Mouse (Mus musculus) urinary bladder, adult 2 months (tissue): ENCODE measurements around the gene Cmtm7. TPM values are rescaled to one million over a fixed set of nuclear protein-coding genes. Genes with fewer than 3 reads are reported as not detected.

Experiments used
- DNase-seq: peaks from one replicate; pipeline ENCODE4 v3.0.0; 2022; ENCODE audit warnings: low spot score
- polyA plus RNA-seq: library from polyadenylated mRNA; depleted of rRNA; stranded (reverse); fragments of >200 nt; gene quantifications from 2 replicates; pipeline ENCODE4 v1.2.3, GENCODE M21; 2012; rRNA removed

Cmtm7 gene
- 51.0 and 56.9 TPM in 2 replicates for polyA plus RNA-seq

DNA sequence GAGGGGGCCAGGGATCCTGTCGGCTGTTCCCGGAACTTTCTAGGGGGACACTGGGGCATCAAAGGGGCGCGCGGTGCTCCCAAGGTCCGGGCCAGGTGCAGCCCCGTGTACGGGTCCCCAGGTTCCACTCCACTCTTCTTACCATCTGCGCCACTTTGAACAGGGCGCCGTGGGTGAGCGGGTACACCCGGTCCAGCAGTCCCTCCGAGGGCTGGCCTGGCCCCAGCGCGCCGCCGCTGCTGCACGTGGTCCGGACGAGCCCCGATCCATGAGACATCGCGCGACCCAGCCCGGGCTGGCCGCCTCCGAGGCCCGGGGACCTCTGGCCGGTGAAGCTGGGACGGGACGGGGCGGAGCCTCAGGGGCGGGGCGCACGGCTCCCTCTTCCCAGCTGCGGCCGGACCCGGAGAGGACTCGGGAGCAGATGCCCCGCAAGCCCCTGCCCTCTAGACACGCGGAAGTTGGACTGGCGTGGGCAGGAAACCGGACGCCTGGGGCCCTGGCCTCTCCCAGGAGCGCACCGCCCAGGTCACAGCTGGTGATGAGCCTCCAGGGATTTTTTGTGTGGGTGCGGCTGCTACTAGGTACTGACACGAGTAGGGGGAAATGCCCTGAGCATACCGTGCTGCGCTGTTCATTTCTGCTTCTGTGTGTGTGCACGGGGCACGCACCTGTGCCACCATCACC is at the start of gene Cmtm7:
Gene Cmtm7, minus strand, starts transcription at position 331 of the 687 bp plus-strand sequence.
- DNase-seq = peak; percentile 45

- DNase-seq = no peak
Measured at GRCm38 (mm10) chr9:114830351-114830750, 48.7 kb upstream of the Cmtm7 start.

DNA sequence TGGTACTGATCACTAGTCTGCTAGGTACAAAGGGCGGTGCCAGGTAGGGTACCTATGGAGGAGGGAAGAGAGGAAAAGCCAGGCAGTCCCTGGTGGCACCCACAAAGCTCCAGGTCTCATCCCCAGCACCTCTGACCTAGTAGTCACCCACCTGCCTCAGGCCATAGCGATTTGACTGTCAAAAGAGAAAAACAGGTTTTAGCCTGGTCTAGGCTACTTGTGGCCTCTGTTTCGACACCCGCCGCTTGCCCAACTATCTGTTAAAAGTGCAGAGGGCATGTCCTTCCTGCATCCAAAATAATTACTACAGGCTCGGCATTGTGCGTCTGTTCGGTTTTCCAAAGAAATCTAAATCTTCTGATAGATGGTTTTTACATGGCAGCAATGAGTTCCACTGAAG is 48.0 kb upstream of the Cmtm7 start:
- no peak for DNase-seq

DNA sequence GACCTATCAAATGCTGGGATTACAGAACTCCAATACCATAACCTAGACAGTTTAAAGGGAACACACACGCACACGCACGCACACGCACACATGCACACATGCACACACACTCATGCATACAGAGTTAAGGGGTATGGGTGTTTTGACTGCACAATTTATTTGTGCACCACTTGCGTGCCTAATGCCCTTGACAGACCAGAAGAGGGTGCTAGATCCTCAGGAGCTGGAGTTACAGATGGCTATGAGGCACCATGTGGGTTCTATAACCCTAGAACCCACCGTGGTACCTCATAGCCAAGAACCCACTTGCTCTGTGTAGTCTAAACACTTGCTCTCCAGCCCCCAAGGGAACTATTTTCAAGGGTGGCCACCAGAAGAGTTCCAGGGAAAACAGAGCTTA is 46.7 kb upstream of the Cmtm7 start:
- no peak for DNase-seq

GRCm38 (mm10) chr9:114827242-114827852 is 45.7 kb upstream of the Cmtm7 start:
- DNase-seq = no peak

DNA sequence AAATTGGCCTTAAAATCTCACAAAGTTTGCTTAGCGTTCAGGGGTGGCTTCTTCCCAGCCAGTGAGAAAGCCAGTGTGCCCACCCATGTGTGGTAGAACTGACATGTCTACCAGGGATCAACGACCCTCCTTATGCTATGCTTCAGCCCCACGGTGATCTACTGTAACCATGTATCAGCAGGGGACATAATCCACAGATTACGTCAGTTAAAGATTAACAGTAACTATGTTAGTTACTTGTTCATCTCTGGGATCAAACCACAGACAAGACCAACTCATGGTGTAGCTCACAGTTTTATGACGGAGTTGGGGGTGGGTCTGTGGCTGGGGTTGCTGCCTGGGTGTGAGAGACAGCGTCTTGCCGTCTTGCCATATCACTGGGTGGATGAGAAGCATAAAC is 42.5 kb upstream of the Cmtm7 start:
- no peak for DNase-seq

GRCm38 (mm10) chr9:114821548-114822289 is 40.1 kb upstream of the Cmtm7 start:
- DNase-seq = no peak

DNA sequence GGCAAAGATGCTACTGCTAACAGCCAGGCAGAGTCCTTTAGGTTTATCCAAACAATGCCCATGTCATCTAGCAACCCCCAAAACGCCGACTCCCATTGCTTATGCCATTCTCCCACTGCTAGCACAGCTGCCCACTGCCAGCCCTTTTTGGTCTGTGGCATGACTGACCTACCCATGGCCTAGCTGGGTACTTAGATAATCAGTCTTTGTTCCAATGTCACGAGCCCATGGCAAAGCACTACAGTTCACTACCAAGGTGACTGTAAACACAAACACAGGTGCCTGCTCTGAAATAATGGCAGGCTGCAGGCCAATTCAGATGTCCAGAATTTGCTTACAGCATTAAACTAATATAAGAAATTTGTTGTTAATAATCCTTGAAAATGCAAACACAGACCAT is 37.3 kb upstream of the Cmtm7 start:
- DNase-seq = no peak

GRCm38 (mm10) chr9:114817012-114817411 is 35.4 kb upstream of the Cmtm7 start:
- DNase-seq = no peak

- DNase-seq = no peak
Measured at GRCm38 (mm10) chr9:114816121-114816520, 34.5 kb upstream of the Cmtm7 start.

- DNase-seq = no peak
Measured at GRCm38 (mm10) chr9:114815315-114815714, 33.7 kb upstream of the Cmtm7 start.

GRCm38 (mm10) chr9:114812001-114812400 is 30.3 kb upstream of the Cmtm7 start:
- DNase-seq = no peak

- no peak for DNase-seq
Measured at GRCm38 (mm10) chr9:114810837-114811236, 29.2 kb upstream of the Cmtm7 start.

DNA sequence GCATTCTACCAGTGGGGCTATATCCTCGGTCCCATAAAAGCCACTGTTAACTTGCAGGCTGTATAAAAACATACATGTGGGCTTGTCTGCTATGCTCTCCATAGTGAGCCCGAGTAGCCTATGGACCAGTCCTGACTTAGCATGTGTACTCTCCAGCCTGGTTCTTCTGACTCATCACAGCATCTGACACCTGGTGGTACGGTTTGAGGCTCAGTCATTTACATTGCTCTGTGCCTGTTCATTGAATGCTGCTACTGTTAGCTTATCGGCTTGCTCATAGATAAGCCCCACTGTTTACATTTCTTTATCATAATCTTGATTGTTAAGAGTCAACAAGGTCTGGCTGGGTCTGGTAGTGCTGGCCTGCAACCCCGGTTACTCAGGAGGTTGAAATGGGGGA is 27.0 kb upstream of the Cmtm7 start:
- DNase-seq = no peak

DNA sequence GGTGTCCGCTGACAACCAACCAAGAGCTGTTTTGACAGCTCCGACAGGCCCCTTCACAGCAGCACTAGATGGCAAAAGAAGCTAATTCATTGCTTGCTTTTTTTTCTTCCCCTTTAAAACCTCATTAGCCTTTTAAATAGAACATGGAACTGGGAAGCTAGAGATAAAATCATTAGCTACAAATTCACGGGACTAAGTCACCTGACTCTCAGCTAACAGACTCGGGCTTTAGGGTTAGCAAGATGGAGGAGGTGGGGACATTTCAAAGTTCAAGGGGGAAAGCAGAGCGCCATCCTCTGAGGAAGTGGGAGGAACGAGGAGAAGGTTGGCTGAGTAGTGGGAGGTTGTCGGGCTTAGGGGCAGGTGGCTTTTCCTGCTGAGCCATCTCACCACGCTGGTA is 25.6 kb upstream of the Cmtm7 start:
- DNase-seq = no peak

- no peak for DNase-seq
Measured at GRCm38 (mm10) chr9:114805151-114805671, 23.6 kb upstream of the Cmtm7 start.

GRCm38 (mm10) chr9:114802191-114802590 is 20.5 kb upstream of the Cmtm7 start:
- no peak for DNase-seq

DNA sequence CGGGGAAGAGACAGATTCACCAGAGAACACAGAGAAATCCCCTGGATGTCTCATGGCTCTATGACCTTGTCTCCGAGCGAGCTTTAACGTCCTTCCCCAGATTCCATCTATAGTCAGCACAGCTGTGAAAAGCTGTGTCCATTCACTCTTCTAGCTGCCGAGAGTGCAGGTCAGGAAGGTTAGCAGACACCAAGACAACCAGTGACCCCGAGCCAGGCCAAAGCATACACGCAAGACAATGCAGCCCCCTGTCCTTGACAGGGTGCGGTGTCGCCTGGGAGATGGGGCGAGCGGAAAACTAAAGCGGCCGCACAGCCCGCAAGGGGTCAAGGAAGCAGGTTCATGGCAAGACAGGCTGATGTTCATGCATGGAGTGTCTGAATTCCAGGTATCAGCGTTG is 19.6 kb upstream of the Cmtm7 start:
- no peak for DNase-seq

GRCm38 (mm10) chr9:114799498-114800107 is 17.9 kb upstream of the Cmtm7 start:
- DNase-seq = no peak

GRCm38 (mm10) chr9:114798845-114799244 is 17.2 kb upstream of the Cmtm7 start:
- DNase-seq = no peak

- DNase-seq = peak; percentile 68
Measured at GRCm38 (mm10) chr9:114797329-114798004, 15.8 kb upstream of the Cmtm7 start.
